Mouse (Mus musculus) right cerebral cortex, adult 18-20 months (tissue): ENCODE measurements around the gene Utp11.
A peak's percentile ranks its signal among the peaks of the same experiment; 100 is the strongest.
"Not testable (repeated sequence)": the region's sequence is repeated elsewhere in the genome, so short reads cannot be mapped to it uniquely, and the experiment has no call there.

ENCODE experiments used
- DNase-seq: peaks from one replicate; pipeline ENCODE4 v3.0.0; 2022; ENCODE audit warnings: mixed read lengths

The Utp11 gene

GRCm38 (mm10) chr4:124693135-124693894 lies at the start of gene Utp11:
Utp11 (minus strand) TSS chr4:124693600.
- peak; percentile 90 for DNase-seq

- peak; percentile 28 for DNase-seq
Observed at GRCm38 (mm10) chr4:124742839-124743238, 49.4 kb upstream of the Utp11 start.

GRCm38 (mm10) chr4:124741376-124742343 lies 48.3 kb upstream of the Utp11 start, which contains the start of gene Inpp5b:
Inpp5b (plus strand) TSS chr4:124741850.
- peak; percentile 90 for DNase-seq

GRCm38 (mm10) chr4:124738783-124739182 lies 45.4 kb upstream of the Utp11 start:
- DNase-seq, result no peak

- no peak for DNase-seq
Observed at GRCm38 (mm10) chr4:124738013-124738412, 44.6 kb upstream of the Utp11 start.

GRCm38 (mm10) chr4:124737486-124737885 lies 44.1 kb upstream of the Utp11 start:
- no peak for DNase-seq

- no peak for DNase-seq
Observed at GRCm38 (mm10) chr4:124736952-124737351, 43.6 kb upstream of the Utp11 start.

- no peak for DNase-seq
Observed at GRCm38 (mm10) chr4:124726121-124726520, 32.7 kb upstream of the Utp11 start.

- DNase-seq, result no peak
Observed at GRCm38 (mm10) chr4:124719101-124719500, 25.7 kb upstream of the Utp11 start.

- DNase-seq, result peak; percentile 96
Observed at GRCm38 (mm10) chr4:124714545-124715481, 21.4 kb upstream of the Utp11 start, which contains the start of gene Sf3a3. Sf3a3 (plus strand) TSS chr4:124714776.

- not testable (repeated sequence) for DNase-seq
Observed at GRCm38 (mm10) chr4:124713850-124714249, 20.4 kb upstream of the Utp11 start.

- DNase-seq, result no peak
Observed at GRCm38 (mm10) chr4:124712618-124713017, 19.2 kb upstream of the Utp11 start.

- DNase-seq, result peak; percentile 46
Observed at GRCm38 (mm10) chr4:124710776-124711291, 17.4 kb upstream of the Utp11 start.

- DNase-seq, result no peak
Observed at GRCm38 (mm10) chr4:124709961-124710446, 16.6 kb upstream of the Utp11 start.

GRCm38 (mm10) chr4:124708518-124709477 lies 15.4 kb upstream of the Utp11 start:
- peak; percentile 77 for DNase-seq

- DNase-seq, result not testable (repeated sequence)
Observed at GRCm38 (mm10) chr4:124708200-124708517, 14.8 kb upstream of the Utp11 start.

- not testable (repeated sequence) for DNase-seq
Observed at GRCm38 (mm10) chr4:124707381-124708199, 14.2 kb upstream of the Utp11 start.

- no peak for DNase-seq
Observed at GRCm38 (mm10) chr4:124705661-124706269, 12.4 kb upstream of the Utp11 start.

GRCm38 (mm10) chr4:124704797-124705474 lies 11.5 kb upstream of the Utp11 start:
- DNase-seq, result no peak
